Mouse (Mus musculus) MEL (cell line): ENCODE results near the gene Kctd6. TPM values are rescaled to one million over a fixed set of nuclear protein-coding genes. Genes with fewer than 3 reads are reported as not detected.

ENCODE experiments used
- DNase-seq: peaks from one replicate; pipeline ENCODE4 v3.0.0; 2011; ENCODE audit warnings: low read depth, low spot score
- H3K27ac ChIP-seq: 2 replicates; pipeline ENCODE4 v1.5.1; 2012; ENCODE audit warnings: low read depth, mild to moderate bottlenecking, control low read depth, low read length, moderate library complexity; ENCODE audit not compliant: control insufficient read depth
- H3K27me3 ChIP-seq, 2 experiments: fragments of 150-350 bp in 1 of 2; sonication (generic) in 1 of 2; 2 replicates each; pipeline ENCODE4 v1.6.1; 2012; ENCODE audit warnings: low read length in 2 of 2, mild to moderate bottlenecking in 2 of 2, improper control_type of control experiment in 1 of 2, moderate library complexity in 1 of 2; ENCODE audit not compliant: insufficient read depth in 2 of 2, control insufficient read depth in 1 of 2
- H3K36me3 ChIP-seq, 2 experiments: 2 replicates each; pipeline ENCODE4 v1.6.1; 2012 to 2014; ENCODE audit warnings: low read length in 2 of 2, improper control_type of control experiment in 1 of 2, inconsistent platforms in 1 of 2, mild to moderate bottlenecking in 1 of 2; ENCODE audit not compliant: insufficient read depth in 2 of 2, control insufficient read depth in 1 of 2
- H3K4me1 ChIP-seq, 2 experiments: fragments of 150-350 bp in 1 of 2; sonication (generic) in 1 of 2; 2 replicates each; pipeline ENCODE4 v1.6.1; 2012; ENCODE audit warnings: low read length in 2 of 2, improper control_type of control experiment in 1 of 2, mild to moderate bottlenecking in 1 of 2; ENCODE audit not compliant: insufficient read depth in 2 of 2, control insufficient read depth in 1 of 2
- H3K4me3 ChIP-seq, 2 experiments: fragments of 150-350 bp in 1 of 2; sonication (generic) in 1 of 2; 2 replicates each; pipeline ENCODE4 v1.5.1; 2012; ENCODE audit warnings: low read depth in 2 of 2, low read length in 2 of 2, mild to moderate bottlenecking in 2 of 2, moderate library complexity in 2 of 2, control low read depth in 1 of 2, improper control_type of control experiment in 1 of 2; ENCODE audit not compliant: control insufficient read depth in 1 of 2, insufficient read depth in 1 of 2
- H3K79me2 ChIP-seq: 2 replicates; pipeline ENCODE4 v1.6.1; 2012; ENCODE audit warnings: mild to moderate bottlenecking, low read length, moderate library complexity; ENCODE audit not compliant: control insufficient read depth, poor library complexity, insufficient read depth
- H3K9ac ChIP-seq: 2 replicates; pipeline ENCODE4 v1.6.1; 2012; ENCODE audit warnings: low read depth, mild to moderate bottlenecking, control low read depth, low read length, moderate library complexity; ENCODE audit not compliant: control insufficient read depth, poor library complexity, severe bottlenecking
- H3K9me3 ChIP-seq: fragments of 150-350 bp; sonication (generic); replicated peaks from 2 replicates; pipeline ENCODE4 v1.6.1; 2012; ENCODE audit warnings: mild to moderate bottlenecking, low read length, improper control_type of control experiment, moderate library complexity; ENCODE audit not compliant: insufficient read depth
- BHLHE40 ChIP-seq: IDR thresholded peaks from 2 replicates; pipeline ENCODE4 v1.6.1; 2012; ENCODE audit warnings: low read depth, mild to moderate bottlenecking, inconsistent platforms, low read length, improper control_type of control experiment, borderline replicate concordance
- CTCF ChIP-seq, 3 experiments: IDR thresholded peaks in 2 of 3; conservative IDR thresholded peaks in 1 of 3; 2 replicates each; pipeline ENCODE4 v1.5.1; 2011 to 2012; ENCODE audit warnings: low read length in 3 of 3, low read depth in 2 of 3, mild to moderate bottlenecking in 2 of 3, improper control_type of control experiment in 1 of 3, inconsistent platforms in 1 of 3, mixed read lengths in 1 of 3, moderate library complexity in 1 of 3; ENCODE audit not compliant: control insufficient read depth in 1 of 3, insufficient read depth in 1 of 3, poor library complexity in 1 of 3, severe bottlenecking in 1 of 3
- EP300 ChIP-seq, 2 experiments: IDR thresholded peaks; 2 replicates each; pipeline ENCODE4 v1.6.1; 2011; ENCODE audit warnings: improper control_type of control experiment in 2 of 2, low read length in 2 of 2, low read depth in 1 of 2, mild to moderate bottlenecking in 1 of 2
- MYB ChIP-seq: IDR thresholded peaks from 2 replicates; pipeline ENCODE4 v1.6.1; 2011; ENCODE audit warnings: mild to moderate bottlenecking, low read depth, low read length, improper control_type of control experiment
- SIN3A ChIP-seq: IDR thresholded peaks from 2 replicates; pipeline ENCODE4 v1.6.1; 2012; ENCODE audit warnings: low read length, improper control_type of control experiment, inconsistent platforms
- TAL1 ChIP-seq: IDR thresholded peaks from 2 replicates; pipeline ENCODE4 v1.6.1; 2012; ENCODE audit warnings: mild to moderate bottlenecking, inconsistent platforms, low read length, moderate library complexity, mixed read lengths
- UBTF ChIP-seq: IDR thresholded peaks from 2 replicates; pipeline ENCODE4 v1.6.1; 2012; ENCODE audit warnings: low read depth, mild to moderate bottlenecking, inconsistent platforms, low read length, improper control_type of control experiment, moderate library complexity, borderline replicate concordance; ENCODE audit not compliant: insufficient read depth
- USF1 ChIP-seq: IDR thresholded peaks from 2 replicates; pipeline ENCODE4 v1.6.1; 2014; ENCODE audit warnings: low read depth, mild to moderate bottlenecking, inconsistent platforms, low read length, improper control_type of control experiment, moderate library complexity
- USF2 ChIP-seq, 2 experiments: IDR thresholded peaks; 2 replicates each; pipeline ENCODE4 v1.6.1; 2011 to 2012; ENCODE audit warnings: improper control_type of control experiment in 2 of 2, low read length in 2 of 2, borderline replicate concordance in 1 of 2, inconsistent platforms in 1 of 2, low read depth in 1 of 2, mild to moderate bottlenecking in 1 of 2; ENCODE audit not compliant: insufficient read depth in 1 of 2
- polyA plus RNA-seq, 2 experiments: library from polyadenylated mRNA; stranded (reverse) in 1 of 2; unstranded in 1 of 2; fragments of >175 nt in 1 of 2; fragments of >200 nt in 1 of 2; gene quantifications; 2 replicates each; pipeline versions ENCODE4 v1.2.1 to v1.2.4; 2012; ENCODE audit warnings: low replicate concordance in 2 of 2, low read depth in 1 of 2; ENCODE audit not compliant: insufficient read length in 2 of 2, insufficient read depth in 1 of 2, missing spikeins in 1 of 2
- total RNA-seq: library from RNA; depleted of rRNA; stranded (reverse); fragments of 300-350 nt; gene quantifications from 2 replicates; pipeline ENCODE4 v1.2.3, GENCODE M21; 2012

Gene Kctd6
- total and polyA plus RNA-seq, 3 experiments = 3.6 to 5.5 TPM; not detected in 1

DNA sequence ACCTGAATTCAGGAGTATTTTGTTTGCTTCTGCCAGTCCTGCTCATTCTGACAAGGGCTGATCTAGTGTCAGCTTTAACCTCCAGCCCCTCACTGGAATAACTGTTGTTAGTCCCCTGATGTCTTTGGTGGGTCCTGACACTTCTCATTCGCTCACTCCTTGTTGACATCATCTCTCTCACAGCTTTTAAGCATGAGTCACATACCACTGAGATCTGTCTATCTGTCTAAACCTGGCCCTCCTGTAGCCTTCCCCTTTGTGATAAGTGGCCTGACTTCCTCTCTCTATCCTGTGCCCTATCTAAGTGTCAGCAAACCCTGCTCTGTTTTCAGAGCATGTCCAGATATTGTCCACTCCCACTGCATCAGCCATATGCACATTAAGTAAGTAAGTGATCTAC, 19.3 kb downstream of the Kctd6 start (continued):
- peak; percentile 51; the same call in 1 of the 2 replicates for TF ChIP-seq BHLHE40
- TF ChIP-seq EP300 (IDR thresholded peaks at IDR 0.05; ENCODE audit: low read depth in 1 of 2, low read length in 2 of 2) = peak; percentile 95 to 97

DNA sequence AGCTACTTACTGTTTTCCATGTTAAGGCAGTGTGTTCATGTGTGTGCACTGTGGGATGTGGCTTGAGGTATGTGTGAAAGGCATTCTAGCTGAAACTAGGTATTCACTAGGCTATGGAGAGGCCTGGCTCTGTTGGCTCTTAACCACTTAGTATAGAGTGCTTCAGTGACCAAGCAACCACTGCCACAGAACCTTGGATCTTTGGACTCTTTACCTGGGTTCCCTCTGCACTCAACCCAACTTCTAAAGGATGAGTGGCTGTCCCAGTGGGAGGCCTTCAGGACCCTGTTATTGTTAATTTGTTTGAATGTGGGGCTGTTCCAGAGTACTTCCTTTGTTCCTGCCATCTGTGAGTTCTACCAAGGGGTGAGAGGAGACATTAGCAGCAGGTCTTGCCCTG, 27.9 kb downstream of the Kctd6 start:
- H3K9me3 ChIP-seq = no peaks in the 10 kb centered on the region
- no peaks in the 10 kb centered on the region for H3K36me3 ChIP-seq
- no peaks in the 10 kb centered on the region for H3K79me2 ChIP-seq
- no peak for DNase-seq
- no peak overlapping the region for H3K27ac ChIP-seq
- peaks cover 0 to 2% of the 10 kb centered on the region in 2 experiments; a peak in 2 of 4 replicates for H3K27me3 ChIP-seq
- H3K4me1 ChIP-seq = peaks cover 0 to 4% of the 10 kb centered on the region in 2 experiments; a peak in 1 of 4 replicates
- H3K4me3 ChIP-seq = no peak overlapping the region
- no peak for TF ChIP-seq SIN3A
- TF ChIP-seq, all 39 proteins: peak for 0
- H3K9ac ChIP-seq = no peak overlapping the region

DNA sequence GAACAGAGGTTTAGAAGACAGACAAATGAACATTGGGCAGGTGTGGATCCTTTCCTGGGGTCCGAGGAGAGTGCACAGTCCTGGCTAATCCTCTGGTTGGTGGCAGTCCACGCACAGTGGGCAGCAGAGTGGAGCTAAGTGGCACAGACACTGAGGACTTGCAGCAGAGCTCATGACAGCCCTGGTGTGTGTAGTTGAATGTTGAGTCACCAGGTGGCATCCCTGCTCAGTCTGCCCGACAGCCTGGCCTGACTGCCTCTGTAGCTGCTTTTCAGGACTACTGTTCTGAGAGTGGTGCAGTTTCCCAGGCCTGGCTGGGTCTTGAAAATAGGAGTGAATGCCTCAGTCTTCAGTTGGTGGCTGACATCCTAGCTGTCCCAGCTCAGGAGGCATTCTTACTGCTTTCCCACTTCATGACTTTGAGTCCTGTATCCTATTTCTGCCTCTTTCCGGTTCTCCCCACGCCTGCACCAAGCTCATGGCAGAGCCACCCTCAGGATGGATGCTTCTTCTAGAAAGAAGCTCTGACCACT, 28.5 kb downstream of the Kctd6 start:
- no peaks in the 10 kb centered on the region for H3K9me3 ChIP-seq
- H3K9ac ChIP-seq = no peak overlapping the region
- H3K4me1 ChIP-seq = no peaks in the 10 kb centered on the region
- no peaks in the 10 kb centered on the region for H3K36me3 ChIP-seq
- H3K4me3 ChIP-seq = no peak overlapping the region
- H3K79me2 ChIP-seq = no peaks in the 10 kb centered on the region
- H3K27ac ChIP-seq = no peak overlapping the region
- DNase-seq = no peak
- TF ChIP-seq MYB = no peak
- peak in 2 of 3 experiments; percentile 20 to 21; a peak in 2 of 6 replicates for TF ChIP-seq CTCF (IDR thresholded peaks at IDR 0.05 in 2 of 3, conservative IDR thresholded peaks at IDR 0.05 in 1 of 3; ENCODE audit: control insufficient read depth in 1 of 3, insufficient read depth in 1 of 3, low read depth in 2 of 3, low read length in 3 of 3, poor library complexity in 1 of 3, severe bottlenecking in 1 of 3)
- no peak for TF ChIP-seq USF1
- no peak for TF ChIP-seq UBTF
- TF ChIP-seq TAL1 = no peak
- TF ChIP-seq, all 39 proteins: peak for 1
- peaks cover 0 to 2% of the 10 kb centered on the region in 2 experiments; a peak in 2 of 4 replicates for H3K27me3 ChIP-seq

DNA sequence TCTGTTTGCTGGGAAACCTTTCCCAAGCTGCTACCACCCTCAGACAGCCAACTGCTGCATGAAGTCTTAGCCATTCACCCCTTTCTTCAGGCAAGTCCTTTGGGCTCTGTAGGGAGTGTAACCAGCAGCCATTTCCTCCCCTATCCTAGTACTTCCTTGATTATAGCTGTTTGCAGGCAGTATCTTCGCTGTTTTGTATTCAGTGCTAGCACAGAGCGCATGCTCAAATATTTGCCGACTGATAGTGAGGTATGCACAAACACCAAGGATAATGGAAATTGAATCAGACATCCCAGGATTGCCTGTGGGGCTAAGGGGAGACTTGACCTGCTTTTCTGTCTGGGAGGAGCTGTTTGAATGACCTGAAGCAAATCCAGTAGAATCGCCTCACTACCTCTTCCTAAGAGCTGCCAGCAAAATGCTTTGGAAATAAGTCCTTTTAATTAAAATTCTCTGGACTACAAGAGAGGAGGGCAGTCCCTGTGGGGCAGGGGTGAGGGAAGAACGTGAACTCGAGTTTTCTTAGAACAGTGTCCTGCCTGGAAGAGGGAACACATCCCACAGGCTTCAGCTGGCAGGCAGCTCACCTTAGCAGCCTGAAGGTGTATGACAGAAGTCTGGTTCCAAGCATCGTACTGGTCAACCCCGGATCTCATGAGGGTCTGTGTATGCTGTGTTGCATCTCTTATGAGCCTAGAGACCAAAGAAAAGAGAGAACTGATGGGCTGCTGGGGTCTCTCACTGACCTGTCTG, 29.4 kb downstream of the Kctd6 start:
- H3K4me3 ChIP-seq = no peak overlapping the region
- H3K9me3 ChIP-seq = no peaks in the 10 kb centered on the region
- H3K36me3 ChIP-seq = no peaks in the 10 kb centered on the region
- H3K9ac ChIP-seq = no peak overlapping the region
- no peaks in the 10 kb centered on the region for H3K4me1 ChIP-seq
- peaks cover 0 to 2% of the 10 kb centered on the region in 2 experiments; a peak in 2 of 4 replicates for H3K27me3 ChIP-seq
- DNase-seq = no peak
- H3K79me2 ChIP-seq = no peaks in the 10 kb centered on the region
- TF ChIP-seq USF2 (IDR thresholded peaks at IDR 0.05; ENCODE audit: borderline replicate concordance in 1 of 2, insufficient read depth in 1 of 2, low read depth in 1 of 2, low read length in 2 of 2) (no peak), BHLHE40 (no peak)
- no peak overlapping the region for H3K27ac ChIP-seq
